Mouse (Mus musculus): ENCODE results near the gene Sele. TPM values are rescaled to one million over a fixed set of nuclear protein-coding genes. Genes with fewer than 3 reads are reported as not detected.
A peak's percentile ranks its signal among the peaks of the same experiment; 100 is the strongest.

Sele gene
- total RNA-seq, 2 experiments from 2014 or later = 0.18 TPM; not detected in 1

GRCm38 (mm10) chr1:164071111-164071510 is 23.1 kb downstream of the Sele start:
- 0 out of 2 replicates have a peak, but pooled peaks have one; percentile 11 for ATAC-seq (ENCODE audit: poor library complexity, severe bottlenecking)

GRCm38 (mm10) chr1:164072001-164072400 is 24.0 kb downstream of the Sele start:
- ATAC-seq (ENCODE audit: poor library complexity, severe bottlenecking) = no peak

- peak; percentile 16; the same call in 1 of the 2 replicates for ATAC-seq (ENCODE audit: poor library complexity, severe bottlenecking)
These were observed 25.1 kb downstream of the Sele start for GRCm38 (mm10) chr1:164073091-164073490.

- no peak for ATAC-seq (ENCODE audit: poor library complexity, severe bottlenecking)
These were observed 25.8 kb downstream of the Sele start for GRCm38 (mm10) chr1:164073803-164074202.

- ATAC-seq (ENCODE audit: poor library complexity, severe bottlenecking) = peak; percentile 21; the same call in 1 of the 2 replicates
These were observed 26.6 kb downstream of the Sele start for GRCm38 (mm10) chr1:164074606-164075140.

- ATAC-seq (ENCODE audit: poor library complexity, severe bottlenecking) = no peak
These were observed 27.4 kb downstream of the Sele start for GRCm38 (mm10) chr1:164075416-164075815.

- no peak for ATAC-seq (ENCODE audit: poor library complexity, severe bottlenecking)
These were observed 28.4 kb downstream of the Sele start for GRCm38 (mm10) chr1:164076441-164076840.

GRCm38 (mm10) chr1:164077031-164077430 is 29.0 kb downstream of the Sele start:
- no peak for ATAC-seq (ENCODE audit: poor library complexity, severe bottlenecking)

GRCm38 (mm10) chr1:164078323-164078741 is 30.3 kb downstream of the Sele start:
- peak; percentile 21 for ATAC-seq (ENCODE audit: poor library complexity, severe bottlenecking)

GRCm38 (mm10) chr1:164079091-164079490 is 31.1 kb downstream of the Sele start:
- ATAC-seq (ENCODE audit: poor library complexity, severe bottlenecking) = no peak

GRCm38 (mm10) chr1:164083046-164083445 is 35.0 kb downstream of the Sele start:
- ATAC-seq (ENCODE audit: poor library complexity, severe bottlenecking) = peak; percentile 27

GRCm38 (mm10) chr1:164086797-164087196 is 38.8 kb downstream of the Sele start:
- ATAC-seq (ENCODE audit: poor library complexity, severe bottlenecking) = no peak

GRCm38 (mm10) chr1:164087872-164088271 is 39.8 kb downstream of the Sele start:
- peak; percentile 75 for ATAC-seq (ENCODE audit: poor library complexity, severe bottlenecking)

GRCm38 (mm10) chr1:164096780-164097179 is 48.7 kb downstream of the Sele start:
- no peak for ATAC-seq (ENCODE audit: poor library complexity, severe bottlenecking)

- ATAC-seq (ENCODE audit: poor library complexity, severe bottlenecking) = peak; percentile 88
These were observed 49.9 kb downstream of the Sele start for GRCm38 (mm10) chr1:164097911-164098310.

- ATAC-seq (ENCODE audit: poor library complexity, severe bottlenecking) = 0 out of 2 replicates have a peak, but pooled peaks have one; percentile 11
These were observed 50.3 kb downstream of the Sele start for GRCm38 (mm10) chr1:164098372-164098771.

Other genes starting within 250 kb of the Sele start
- gene Scyl3, start 119.1 kb upstream of the Sele start, total RNA-seq (2015) = 29.5 and 40.9 TPM in 2 replicates
- 18.9 and 19.2 TPM in 2 replicates for gene Scyl3, start 119.1 kb upstream of the Sele start, total RNA-seq (2017)
- gene BC055324, start 53.4 kb upstream of the Sele start, total RNA-seq (2015) = 15.2 and 20.5 TPM in 2 replicates
- gene BC055324, start 53.4 kb upstream of the Sele start, total RNA-seq (2017) = 15.5 and 15.6 TPM in 2 replicates
- 2.8 and 5.4 TPM in 2 replicates for gene Mettl18, start 53.3 kb upstream of the Sele start, total RNA-seq (2015)
- 10.2 and 10.7 TPM in 2 replicates for gene Mettl18, start 53.3 kb upstream of the Sele start, total RNA-seq (2017)
- gene Sell, start 13.7 kb downstream of the Sele start, total RNA-seq (2015) = 838 and 904 TPM in 2 replicates
- 641 and 646 TPM in 2 replicates for gene Sell, start 13.7 kb downstream of the Sele start, total RNA-seq (2017)
- gene Selp, start 67.0 kb downstream of the Sele start, total RNA-seq (2015) = 1.4 and 2.0 TPM in 2 replicates
- 1.3 and 2.0 TPM in 2 replicates for gene Selp, start 67.0 kb downstream of the Sele start, total RNA-seq (2017)
- 40.5 and 46.2 TPM in 2 replicates for gene F5, start 103.6 kb downstream of the Sele start, total RNA-seq (2015)
- gene F5, start 103.6 kb downstream of the Sele start, total RNA-seq (2017) = 29.2 and 38.5 TPM in 2 replicates
- gene Slc19a2, start 200.8 kb downstream of the Sele start, total RNA-seq (2015) = 6.1 and 6.8 TPM in 2 replicates
- gene Slc19a2, start 200.8 kb downstream of the Sele start, total RNA-seq (2017) = 3.0 and 4.5 TPM in 2 replicates
- 4.4 and 6.7 TPM in 2 replicates for gene Ccdc181, start 227.4 kb downstream of the Sele start, total RNA-seq (2015)
- 11.9 and 13.8 TPM in 2 replicates for gene Ccdc181, start 227.4 kb downstream of the Sele start, total RNA-seq (2017)

All from megakaryocyte, adult 5-6 weeks (primary cell).